Mouse (Mus musculus) C2C12 (cell line): Measurements from ENCODE around the gene Celf2. TPM values are rescaled to one million over a fixed set of nuclear protein-coding genes. Genes with fewer than 3 reads are reported as not detected.

Experiments used
- H3K27me3 ChIP-seq: one replicate; pipeline ENCODE4 v1.6.1; 2011; ENCODE audit not compliant: control insufficient read depth, insufficient read depth, insufficient read length
- H3K36me3 ChIP-seq: one replicate; pipeline ENCODE4 v1.6.1; 2011; ENCODE audit not compliant: control insufficient read depth, insufficient read depth
- H3K4me3 ChIP-seq: one replicate; pipeline ENCODE4 v1.5.1; 2011; ENCODE audit warnings: mild to moderate bottlenecking, control low read depth; ENCODE audit not compliant: poor library complexity, insufficient read depth, severe bottlenecking
- H3K79me2 ChIP-seq: one replicate; pipeline ENCODE4 v1.6.1; 2011; ENCODE audit not compliant: control insufficient read depth, insufficient read depth
- H3K79me3 ChIP-seq: one replicate; pipeline ENCODE4 v1.6.1; 2011; ENCODE audit warnings: low read depth, control low read depth
- H3ac ChIP-seq: one replicate; pipeline ENCODE3; 2011; ENCODE audit warnings: low read depth; ENCODE audit not compliant: control insufficient read depth, insufficient read length
- CEBPB ChIP-seq: IDR thresholded peaks from one replicate; pipeline ENCODE4 v1.6.1; 2011; ENCODE audit warnings: low read depth, mild to moderate bottlenecking, control low read depth, moderate library complexity
- CTCF ChIP-seq: IDR thresholded peaks from one replicate; pipeline ENCODE4 v1.5.1; 2011; ENCODE audit not compliant: control insufficient read depth, insufficient read depth, insufficient read length
- FOSL1 ChIP-seq: IDR thresholded peaks from one replicate; pipeline ENCODE4 v1.8.0; 2011; ENCODE audit warnings: mild to moderate bottlenecking, low read length; ENCODE audit not compliant: poor library complexity, insufficient read depth, severe bottlenecking
- MAX ChIP-seq: IDR thresholded peaks from one replicate; pipeline ENCODE4 v1.6.1; 2011; ENCODE audit warnings: mild to moderate bottlenecking, control low read depth
- MYOD1 ChIP-seq: IDR thresholded peaks from one replicate; pipeline ENCODE4 v1.6.1; 2011; ENCODE audit warnings: low read depth; ENCODE audit not compliant: control insufficient read depth, insufficient read length
- MYOG ChIP-seq: IDR thresholded peaks from one replicate; pipeline ENCODE4 v1.6.1; 2011; ENCODE audit not compliant: control insufficient read depth, insufficient read length; ENCODE audit errors: extremely low read depth
- USF1 ChIP-seq: IDR thresholded peaks from one replicate; pipeline ENCODE4 v1.6.1; 2011; ENCODE audit warnings: low read depth, mild to moderate bottlenecking, control low read depth, moderate library complexity
- polyA plus RNA-seq: library from polyadenylated mRNA; unstranded; fragments of >200 nt; fragmentation: generic; extraction: Trizol; gene quantifications from one replicate; pipeline ENCODE4 v1.2.1, GENCODE M21; 2012; ENCODE audit warnings: missing spikeins

The Celf2 gene
- polyA plus RNA-seq, 1 experiment: 14.3 TPM

- H3K27me3 ChIP-seq: no peaks in the 10 kb centered on the region
- H3K79me3 ChIP-seq: no peaks in the 10 kb centered on the region
- no peaks in the 10 kb centered on the region for H3K36me3 ChIP-seq
- no peak overlapping the region for H3ac ChIP-seq
- TF ChIP-seq MYOD1 (no peak), CEBPB (no peak), USF1 (no peak), CTCF (no peak), MYOG (no peak), FOSL1 (no peak)
- no peak overlapping the region for H3K4me3 ChIP-seq
- no peaks in the 10 kb centered on the region for H3K79me2 ChIP-seq
Observed at GRCm38 (mm10) chr2:6715562-6715961, 793.8 kb downstream of the Celf2 start.

GRCm38 (mm10) chr2:6713529-6713928, 795.8 kb downstream of the Celf2 start:
- H3K4me3 ChIP-seq: no peak overlapping the region
- TF ChIP-seq FOSL1 (no peak), USF1 (no peak), MAX (no peak), MYOD1 (no peak), CTCF (no peak), CEBPB (no peak), MYOG (no peak)
- no peak overlapping the region for H3ac ChIP-seq
- H3K79me3 ChIP-seq: no peaks in the 10 kb centered on the region
- no peaks in the 10 kb centered on the region for H3K36me3 ChIP-seq
- H3K27me3 ChIP-seq: no peaks in the 10 kb centered on the region
- no peaks in the 10 kb centered on the region for H3K79me2 ChIP-seq

GRCm38 (mm10) chr2:6710687-6711430, 798.5 kb downstream of the Celf2 start:
- Histone ChIP-seq H3K79me2 (no peaks in the 10 kb centered on the region), H3K4me3 (no peak overlapping the region), H3K27me3 (no peaks in the 10 kb centered on the region), H3K36me3 (no peaks in the 10 kb centered on the region), H3ac (no peak overlapping the region), H3K79me3 (no peaks in the 10 kb centered on the region)
- no peak for TF ChIP-seq CTCF
- no peak for TF ChIP-seq FOSL1
- TF ChIP-seq USF1: peak; percentile 3
- TF ChIP-seq MAX: no peak
- TF ChIP-seq MYOD1: no peak
- TF ChIP-seq MYOG: no peak

DNA sequence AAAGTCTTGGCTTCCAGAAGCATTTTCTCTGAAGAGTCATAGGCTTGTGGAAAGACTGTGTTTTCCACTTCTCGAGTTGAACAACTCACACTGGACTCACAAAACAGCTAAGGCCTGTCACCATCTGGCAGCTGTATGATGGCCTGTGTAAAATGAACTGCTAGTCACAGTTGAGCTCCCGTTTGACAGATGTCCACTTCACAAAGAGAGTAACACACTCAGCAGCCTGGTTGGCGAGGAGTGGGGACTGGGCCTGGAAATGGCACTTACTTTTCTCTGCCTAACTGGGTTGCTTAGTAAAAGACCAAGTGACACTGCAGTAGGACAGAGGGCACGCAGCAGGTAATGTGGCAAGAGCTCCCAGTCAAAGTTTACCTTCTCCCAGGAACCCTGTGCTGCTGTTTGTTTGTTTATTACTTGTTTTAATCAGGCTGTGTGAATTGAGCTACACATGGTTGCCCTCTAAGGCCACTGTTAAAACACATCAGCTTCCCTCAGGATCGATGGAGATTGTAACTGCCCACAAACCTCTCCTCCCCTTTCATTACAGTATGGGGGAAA, 801.3 kb downstream of the Celf2 start:
- Histone ChIP-seq H3K4me3 (no peak overlapping the region), H3ac (no peak overlapping the region), H3K36me3 (no peaks in the 10 kb centered on the region), H3K27me3 (no peaks in the 10 kb centered on the region), H3K79me2 (no peaks in the 10 kb centered on the region), H3K79me3 (no peaks in the 10 kb centered on the region)
- TF ChIP-seq FOSL1 (no peak), CTCF (no peak)

- Histone ChIP-seq H3ac (no peak overlapping the region), H3K4me3 (no peak overlapping the region), H3K79me2 (no peaks in the 10 kb centered on the region), H3K36me3 (no peaks in the 10 kb centered on the region), H3K79me3 (no peaks in the 10 kb centered on the region), H3K27me3 (no peaks in the 10 kb centered on the region)
- TF ChIP-seq MYOG (no peak), CTCF (no peak), MYOD1 (no peak), CEBPB (no peak), MAX (no peak), FOSL1 (no peak), USF1 (no peak)
Observed at GRCm38 (mm10) chr2:6707276-6707675, 802.1 kb downstream of the Celf2 start.
